Mouse (Mus musculus) erythroblast, adult 5-6 weeks (primary cell): ENCODE results near the gene C1qtnf9. TPM values are rescaled to one million over a fixed set of nuclear protein-coding genes. Genes with fewer than 3 reads are reported as not detected.

Source experiments
- ATAC-seq: replicated peaks from 2 replicates; pipeline ENCODE4 v1.8.0; 2016; ENCODE audit warnings: moderate number of reproducible peaks, mild to moderate bottlenecking, moderate TSS enrichment, inconsistent platforms; ENCODE audit not compliant: poor library complexity, low FRiP score, severe bottlenecking
- total RNA-seq, 2 experiments: library from RNA; stranded (forward) in 1 of 2; stranded (reverse) in 1 of 2; fragments of 150-400 nt in 1 of 2; fragments of 200-764, 138-1000 nt in 1 of 2; gene quantifications; 2 replicates each; pipeline versions ENCODE4 v1.2.3 to v1.2.4; 2015 to 2017; ENCODE audit warnings: low replicate concordance in 2 of 2

The C1qtnf9 gene
- total RNA-seq, 2 experiments from 2014 or later, result not detected

DNA sequence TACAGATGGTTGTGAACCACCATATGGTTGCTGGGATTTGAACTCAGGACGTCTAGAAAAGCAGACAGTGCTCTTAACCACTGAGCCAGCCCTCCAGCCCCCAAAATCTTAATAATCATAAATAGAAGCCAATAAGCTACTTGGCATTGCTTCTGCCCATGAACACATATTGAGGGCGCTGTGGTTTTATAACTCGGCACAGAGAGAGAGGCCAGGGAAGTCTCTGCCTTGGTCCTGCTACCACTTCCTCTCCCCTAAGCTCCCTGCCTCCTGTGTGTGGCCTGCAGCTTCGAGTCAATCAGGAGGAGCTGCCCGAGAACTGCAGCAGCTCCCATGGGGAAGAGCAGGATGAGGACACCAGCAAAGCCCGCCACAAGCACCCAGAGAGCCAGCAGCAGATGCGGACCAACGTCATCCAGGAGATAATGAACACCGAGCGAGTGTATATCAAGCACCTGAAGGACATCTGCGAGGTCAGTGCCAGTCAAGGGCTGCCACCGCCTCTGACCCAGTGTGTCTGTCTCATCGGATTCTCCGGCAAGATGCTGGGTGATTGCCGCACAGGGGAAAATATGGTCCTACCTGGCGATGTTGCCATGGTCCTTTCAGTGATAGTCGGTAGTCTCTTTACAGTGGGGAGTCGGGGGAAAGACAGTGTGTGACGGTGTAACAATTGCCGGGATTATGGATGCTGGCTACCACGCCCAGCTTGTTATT, 20.6 kb upstream of the C1qtnf9 start:
- no peak for ATAC-seq

- no peak for ATAC-seq
These were observed 18.1 kb upstream of the C1qtnf9 start for GRCm38 (mm10) chr14:60749880-60750279.

DNA sequence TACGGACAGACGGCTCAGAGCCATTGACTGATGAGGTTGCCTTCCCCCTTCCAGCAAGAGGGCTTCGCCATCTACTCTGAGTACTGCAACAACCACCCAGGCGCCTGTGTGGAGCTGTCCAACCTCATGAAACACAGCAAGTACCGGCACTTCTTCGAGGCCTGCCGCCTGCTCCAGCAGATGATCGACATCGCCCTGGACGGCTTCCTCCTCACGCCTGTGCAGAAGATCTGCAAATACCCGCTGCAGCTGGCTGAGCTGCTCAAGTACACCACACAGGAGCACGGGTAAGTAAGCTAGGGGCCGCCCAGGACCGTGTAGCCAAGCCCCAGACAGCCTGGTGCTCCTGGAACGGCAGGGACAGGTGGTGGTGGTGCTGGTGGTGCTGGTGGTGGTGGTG, 16.4 kb upstream of the C1qtnf9 start:
- ATAC-seq, result no peak

DNA sequence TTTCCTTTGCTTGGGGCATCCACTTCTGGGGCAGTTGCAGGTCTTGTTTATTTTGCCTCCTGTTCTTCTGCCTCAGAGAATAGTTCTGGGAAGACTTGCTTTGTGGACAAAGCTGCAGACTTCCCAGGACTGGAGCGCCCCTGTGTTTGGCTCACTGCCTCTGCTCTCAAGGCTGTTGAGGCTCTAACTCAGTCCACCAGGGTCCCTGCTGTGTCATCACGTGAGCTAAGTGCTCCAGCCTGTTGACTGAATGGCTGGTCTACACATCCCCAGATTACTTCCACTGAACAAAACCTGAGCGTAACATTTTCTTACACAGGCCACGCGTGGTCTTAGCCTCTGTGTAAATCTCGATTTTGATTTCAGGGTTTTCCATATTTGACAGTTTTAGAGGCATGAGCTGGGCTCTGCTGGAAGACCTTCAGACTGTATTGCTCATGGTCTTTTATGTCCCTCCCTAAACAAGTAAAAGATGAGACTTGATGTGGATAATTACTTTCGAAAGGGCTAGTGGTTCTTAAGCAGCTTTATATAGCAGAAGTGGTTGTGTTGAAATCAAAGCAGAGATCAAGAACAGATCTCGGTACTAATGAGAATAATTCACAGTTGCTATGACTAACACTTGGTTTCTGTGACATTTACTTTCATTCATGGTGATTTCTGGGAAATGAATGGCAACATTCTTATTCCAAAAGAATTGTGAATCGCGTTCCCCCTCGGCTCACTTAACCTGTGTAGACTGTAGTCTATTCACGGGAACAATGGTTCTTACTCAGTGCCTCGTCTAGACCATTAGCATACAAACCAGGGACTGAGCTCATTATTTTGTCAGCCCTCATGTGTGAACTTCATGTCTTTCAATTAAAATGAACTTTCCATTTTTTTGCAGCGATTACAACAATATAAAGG, 14.8 kb upstream of the C1qtnf9 start:
- no peak for ATAC-seq

DNA sequence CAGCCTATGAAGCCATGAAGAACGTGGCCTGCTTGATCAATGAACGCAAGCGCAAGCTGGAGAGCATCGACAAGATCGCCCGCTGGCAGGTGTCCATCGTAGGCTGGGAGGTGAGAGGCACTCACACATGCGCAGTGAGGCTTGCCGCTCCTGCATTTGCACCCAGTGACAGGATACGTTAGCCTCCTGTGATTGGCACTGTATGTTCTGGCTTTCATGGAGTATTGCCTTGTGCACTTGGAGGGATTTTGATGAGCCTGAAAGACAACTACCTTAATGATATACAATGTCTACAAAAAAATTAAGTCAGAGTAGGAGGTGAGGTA, 14.2 kb upstream of the C1qtnf9 start:
- ATAC-seq, result no peak

GRCm38 (mm10) chr14:60754656-60755055, 13.3 kb upstream of the C1qtnf9 start:
- ATAC-seq, result no peak

DNA sequence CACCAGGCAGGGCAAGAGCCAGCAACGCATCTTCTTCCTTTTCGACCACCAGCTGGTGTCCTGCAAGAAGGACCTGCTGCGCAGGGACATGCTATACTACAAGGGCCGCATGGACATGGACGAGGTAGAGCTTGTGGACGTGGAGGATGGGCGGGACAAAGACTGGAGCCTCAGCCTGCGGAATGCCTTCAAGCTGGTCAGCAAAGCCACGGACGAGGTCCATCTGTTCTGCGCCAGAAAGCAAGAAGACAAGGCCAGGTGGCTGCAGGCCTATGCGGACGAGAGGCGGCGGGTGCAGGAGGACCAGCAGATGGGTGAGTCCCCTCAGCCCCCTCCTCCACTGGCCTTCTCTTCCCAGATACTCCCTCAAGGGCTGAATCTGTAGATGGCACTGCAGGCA, 11.7 kb upstream of the C1qtnf9 start:
- ATAC-seq, result no peak

DNA sequence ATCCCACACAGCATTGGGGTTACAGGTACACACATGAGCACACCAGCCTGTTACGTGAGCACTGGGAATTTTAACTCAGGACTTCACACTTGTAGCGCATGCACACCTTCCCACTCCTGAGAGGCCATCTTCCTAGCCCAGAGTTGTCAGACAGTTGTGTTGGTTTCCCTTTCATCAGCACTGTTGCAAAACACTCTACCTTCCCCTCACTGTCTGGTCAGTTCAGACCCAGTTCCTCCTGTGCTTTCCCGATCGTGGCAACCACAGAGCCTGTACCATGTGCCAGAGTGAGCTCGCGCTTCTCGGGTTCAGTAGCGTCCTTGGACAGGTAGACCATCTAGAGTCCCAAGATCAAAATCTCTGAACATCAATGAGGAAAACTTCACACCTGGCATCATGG, 10.7 kb upstream of the C1qtnf9 start:
- no peak for ATAC-seq

DNA sequence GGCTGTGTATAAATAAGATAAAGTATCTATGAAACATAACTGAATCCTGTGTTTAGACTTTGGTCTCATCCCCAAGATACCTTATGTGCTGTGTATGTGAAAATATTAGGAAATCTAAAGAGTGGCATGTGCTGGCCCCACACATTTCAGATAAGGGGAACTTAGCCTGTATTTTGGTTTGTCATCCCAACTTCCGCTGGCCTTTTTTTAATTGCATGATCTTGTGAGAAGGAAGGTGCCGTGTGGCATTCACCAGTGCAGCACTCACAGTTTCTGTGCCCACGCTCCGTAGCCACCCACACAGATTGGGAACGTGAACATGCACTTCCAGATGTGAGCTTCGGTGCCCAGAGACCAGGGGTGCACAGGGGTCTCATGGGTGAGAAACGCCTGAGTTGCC, 10.2 kb upstream of the C1qtnf9 start:
- ATAC-seq, result no peak

DNA sequence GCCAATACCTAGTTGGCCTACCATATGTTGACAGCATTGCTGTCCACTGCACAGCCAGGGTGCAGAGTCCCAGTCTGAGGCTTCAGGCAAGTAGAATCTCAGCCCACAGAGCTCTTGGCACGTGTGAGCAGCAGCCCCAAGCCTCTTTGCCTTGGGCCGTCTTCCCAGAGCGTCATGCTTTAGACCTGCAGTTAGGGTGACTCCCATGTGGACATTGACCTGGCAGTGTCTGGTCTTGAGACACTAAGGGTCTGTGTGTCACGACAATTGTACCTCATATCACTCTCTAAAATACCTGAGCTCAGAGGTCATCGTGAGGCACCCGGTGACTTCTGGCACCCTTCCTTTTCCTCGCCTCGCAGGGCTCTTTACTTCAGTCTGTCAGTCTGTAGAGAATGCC, 8.8 kb upstream of the C1qtnf9 start:
- ATAC-seq, result no peak

DNA sequence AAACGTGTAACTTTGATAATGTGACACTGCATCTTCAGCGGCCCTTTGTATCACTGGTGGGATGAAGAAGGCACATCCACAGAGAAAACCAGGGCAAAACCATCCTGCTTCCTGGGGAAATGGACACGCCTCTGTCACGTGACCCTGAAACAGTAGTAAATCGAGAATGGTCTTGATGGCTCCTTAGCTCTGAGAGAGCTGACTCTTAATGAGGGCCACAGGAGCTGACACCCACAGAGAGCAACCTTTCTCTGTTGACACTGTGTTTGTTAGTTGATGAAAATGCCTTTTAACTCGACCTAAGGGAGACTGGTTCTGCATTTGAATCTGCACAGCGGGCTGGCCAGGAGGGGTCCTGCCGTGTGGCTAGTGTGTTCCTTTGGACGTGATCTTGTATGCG, 6.1 kb upstream of the C1qtnf9 start:
- no peak for ATAC-seq

DNA sequence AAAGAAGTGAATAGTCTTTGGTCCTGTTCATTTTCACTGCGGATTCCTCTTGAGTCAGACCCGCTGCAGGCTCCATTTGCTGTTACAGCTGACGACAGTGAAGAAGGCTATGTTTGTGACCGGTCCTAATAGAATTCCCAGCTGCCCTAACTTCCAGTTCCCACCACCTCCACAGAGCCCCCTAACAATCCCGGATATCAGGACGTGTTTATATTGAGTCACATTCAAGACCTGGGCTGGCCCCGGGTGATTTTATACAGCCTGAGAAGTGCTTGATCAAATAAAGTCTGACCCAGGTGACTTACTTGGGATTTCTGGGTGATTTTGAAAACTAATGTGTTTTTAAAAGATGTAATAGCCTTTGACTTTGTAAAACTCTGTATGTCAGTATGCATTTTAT, 5.2 kb upstream of the C1qtnf9 start:
- no peak for ATAC-seq

- no peak for ATAC-seq
These were observed 4.2 kb upstream of the C1qtnf9 start for GRCm38 (mm10) chr14:60763746-60764145.

DNA sequence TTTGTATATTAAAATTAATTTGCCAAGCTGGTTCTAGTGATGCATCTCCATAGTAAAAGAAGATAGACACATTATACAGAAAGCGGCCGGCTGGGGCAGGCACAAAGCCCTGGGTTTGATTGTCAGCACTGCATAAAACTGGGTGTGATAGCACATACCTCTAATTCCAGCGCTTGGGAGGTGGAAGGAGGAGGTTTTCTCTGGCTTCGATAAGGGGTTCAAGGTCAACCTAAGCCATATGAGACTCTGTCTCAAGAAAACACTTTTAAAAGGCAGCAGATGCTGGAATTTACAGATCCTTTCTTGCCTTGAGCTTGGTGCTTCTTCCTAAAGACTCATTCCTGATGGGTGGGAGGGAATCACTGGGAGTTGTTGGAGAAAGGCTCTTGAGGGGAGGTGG, 3.4 kb upstream of the C1qtnf9 start:
- ATAC-seq, result no peak

DNA sequence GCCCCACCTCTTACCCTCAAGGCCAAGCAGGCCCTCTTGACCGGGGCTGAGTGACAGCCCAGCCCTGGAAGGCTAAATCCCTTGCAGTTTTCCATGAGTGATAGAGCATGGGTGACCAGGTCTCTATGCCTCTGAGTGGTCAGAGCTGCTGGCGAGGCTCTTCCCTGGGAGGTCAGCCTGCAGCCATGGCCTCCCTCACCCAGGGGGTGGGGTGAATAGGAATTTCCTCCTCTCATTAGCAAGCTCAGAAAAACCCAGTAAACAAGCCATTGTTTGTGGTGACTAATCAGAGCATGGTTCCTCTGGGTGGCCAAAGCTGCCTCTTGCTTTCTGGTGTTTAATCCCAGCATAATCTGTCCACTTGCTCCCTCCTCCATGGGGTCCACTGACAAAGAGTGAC, 2.9 kb upstream of the C1qtnf9 start:
- no peak for ATAC-seq

- ATAC-seq, result no peak
These were observed 1.4 kb downstream of the C1qtnf9 start for GRCm38 (mm10) chr14:60769340-60769739.

GRCm38 (mm10) chr14:60770594-60770993, 2.7 kb downstream of the C1qtnf9 start:
- ATAC-seq, result 0 out of 2 replicates have a peak, but pooled peaks have one; percentile 8

- peak; percentile 89 for ATAC-seq
These were observed 3.1 kb downstream of the C1qtnf9 start for GRCm38 (mm10) chr14:60771057-60771456.

GRCm38 (mm10) chr14:60773476-60773875, 5.5 kb downstream of the C1qtnf9 start:
- no peak for ATAC-seq

GRCm38 (mm10) chr14:60776521-60776920, 8.6 kb downstream of the C1qtnf9 start:
- ATAC-seq, result no peak

GRCm38 (mm10) chr14:60777485-60777919, 9.6 kb downstream of the C1qtnf9 start:
- no peak for ATAC-seq
